Mouse (Mus musculus): Measurements from ENCODE around the gene Ly6g6c.

Ly6g6c gene

GRCm38 (mm10) chr17:35057090-35057489 lies 8.1 kb upstream of the Ly6g6c start:
- no peak for DNase-seq

- no peak for DNase-seq
Observed at GRCm38 (mm10) chr17:35058316-35058715, 6.9 kb upstream of the Ly6g6c start.

- DNase-seq = peak; percentile 90 to 94
Observed at GRCm38 (mm10) chr17:35058911-35059892, 6.0 kb upstream of the Ly6g6c start, which contains the start of gene Ddah2. TSS of gene Ddah2 (plus strand) at chr17:35059035.

GRCm38 (mm10) chr17:35060071-35060470 lies 5.1 kb upstream of the Ly6g6c start:
- no peak for DNase-seq

- peak in 1 of 2 experiments; percentile 58 for DNase-seq
Observed at GRCm38 (mm10) chr17:35060737-35061297, 4.4 kb upstream of the Ly6g6c start.

GRCm38 (mm10) chr17:35061299-35061698 lies 3.9 kb upstream of the Ly6g6c start:
- DNase-seq = no peak

GRCm38 (mm10) chr17:35063466-35063865 lies 1.7 kb upstream of the Ly6g6c start:
- no peak for DNase-seq

GRCm38 (mm10) chr17:35064378-35064877 lies 760 bp upstream of the Ly6g6c start:
- no peak for DNase-seq

- no peak for DNase-seq
Observed at GRCm38 (mm10) chr17:35066084-35066483, 896 bp downstream of the Ly6g6c start, which contains the start of gene Mpig6b. TSS of gene Mpig6b (minus strand) at chr17:35066184.

- no peak for DNase-seq
Observed at GRCm38 (mm10) chr17:35068213-35068914, 3.2 kb downstream of the Ly6g6c start.

- DNase-seq = no peak
Observed at GRCm38 (mm10) chr17:35070556-35071229, 5.5 kb downstream of the Ly6g6c start.

GRCm38 (mm10) chr17:35071454-35071853 lies 6.3 kb downstream of the Ly6g6c start:
- DNase-seq = no peak

- DNase-seq = no peak
Observed at GRCm38 (mm10) chr17:35074097-35074496, 8.9 kb downstream of the Ly6g6c start.

- no peak for DNase-seq
Observed at GRCm38 (mm10) chr17:35076507-35077176, 11.5 kb downstream of the Ly6g6c start, which contains the start of gene Ly6g6e. TSS of gene Ly6g6e (plus strand) at chr17:35076902.

GRCm38 (mm10) chr17:35077285-35077684 lies 12.1 kb downstream of the Ly6g6c start:
- DNase-seq = no peak

GRCm38 (mm10) chr17:35077786-35078233 lies 12.6 kb downstream of the Ly6g6c start, which contains the start of gene Ly6g6d:
TSS of gene Ly6g6d (minus strand) at chr17:35078065.
- DNase-seq = peak; percentile 77 to 81

- no peak for DNase-seq
Observed at GRCm38 (mm10) chr17:35079778-35080177, 14.6 kb downstream of the Ly6g6c start.

GRCm38 (mm10) chr17:35080248-35080647 lies 15.1 kb downstream of the Ly6g6c start:
- DNase-seq = no peak

GRCm38 (mm10) chr17:35080710-35081109 lies 15.5 kb downstream of the Ly6g6c start:
- no peak for DNase-seq

- no peak for DNase-seq
Observed at GRCm38 (mm10) chr17:35082841-35083576, 17.8 kb downstream of the Ly6g6c start.

All from kidney, postnatal 36 days (tissue).